Mouse (Mus musculus) limb, embryonic 11.5 days (tissue): ENCODE measurements at regions not wholly inside any gene's neighbourhood (a gene's known extent, or its start where the extent isn't known, plus 50 kb on each side); places are given as distances from the start of the nearest gene placed in this dataset.

Experiments
- ATAC-seq: fragments of 200-750 bp; cut with Nextera tagmentation; 2 replicates; pipeline ENCODE4 v1.8.0; 2017; ENCODE audit warnings: low read depth; ENCODE audit not compliant: insufficient number of reproducible peaks, low FRiP score, low TSS enrichment
- DNase-seq: peaks from one replicate; pipeline ENCODE4 v3.0.0-alpha.2; 2015; ENCODE audit warnings: low spot score
- H3K27ac ChIP-seq: fragments of 300-500 bp; sonication (generic); replicated peaks from 2 replicates; pipeline ENCODE4 v1.5.1; 2014; ENCODE audit warnings: low read depth, mild to moderate bottlenecking, low read length
- H3K27me3 ChIP-seq: fragments of 300-500 bp; sonication (generic); 2 replicates; pipeline ENCODE4 v1.6.1; 2014; ENCODE audit warnings: mild to moderate bottlenecking, low read length, mixed read lengths; ENCODE audit not compliant: control insufficient read depth, insufficient read depth
- H3K36me3 ChIP-seq: fragments of 300-500 bp; sonication (generic); 2 replicates; pipeline ENCODE4 v1.6.1; 2014; ENCODE audit warnings: mild to moderate bottlenecking, low read length, moderate library complexity, mixed read lengths; ENCODE audit not compliant: control insufficient read depth, insufficient read depth
- H3K4me1 ChIP-seq: fragments of 300-500 bp; sonication (generic); 2 replicates; pipeline ENCODE4 v1.6.1; 2014; ENCODE audit warnings: low read length, mixed read lengths; ENCODE audit not compliant: control insufficient read depth, insufficient read depth
- H3K4me2 ChIP-seq: fragments of 300-500 bp; sonication (generic); 2 replicates; pipeline ENCODE4 v1.6.1; 2014; ENCODE audit warnings: low read depth, mild to moderate bottlenecking, moderate library complexity; ENCODE audit not compliant: severe bottlenecking
- H3K4me3 ChIP-seq: fragments of 300-500 bp; sonication (generic); 2 replicates; pipeline ENCODE4 v1.5.1; 2014; ENCODE audit warnings: low read depth, low read length
- H3K9ac ChIP-seq: fragments of 300-500 bp; sonication (generic); 2 replicates; pipeline ENCODE4 v1.6.1; 2014; ENCODE audit warnings: mild to moderate bottlenecking, low read length
- H3K9me3 ChIP-seq: fragments of 300-500 bp; sonication (generic); 2 replicates; pipeline ENCODE4 v1.6.1; 2016; ENCODE audit warnings: low read length; ENCODE audit not compliant: control insufficient read depth
- WGBS: fragments of 180-500 bp; shearing (Covaris S2); extraction: QIAGEN DNeasy Blood & Tissue Kit; methylation state at CpG from one replicate; pipeline ENCODE4 v1.1.7; 2014; 5-methylcytosine and 5-hydroxymethylcytosine counted together

- no peaks in the 10 kb centered on the region for H3K36me3 ChIP-seq
- no peak overlapping the region for H3K4me3 ChIP-seq
- 77% methylated on average over 8 of the region's 8 CpGs for WGBS
- H3K4me1 ChIP-seq = peaks cover 10% of the 10 kb centered on the region; the same call in 1 of the 2 replicates
- H3K27ac ChIP-seq = no peak overlapping the region
- no peaks in the 10 kb centered on the region for H3K27me3 ChIP-seq
- no peak for DNase-seq
- no peaks in the 10 kb centered on the region for H3K9me3 ChIP-seq
- ATAC-seq = no peak
- no peak overlapping the region for H3K9ac ChIP-seq
- H3K4me2 ChIP-seq = no peak overlapping the region
Observed at GRCm38 (mm10) chr17:13661023-13661422, 99.3 kb upstream of the Afdn start.

- Histone ChIP-seq H3K4me3 (no peak overlapping the region), H3K9ac (no peak overlapping the region), H3K9me3 (no peaks in the 10 kb centered on the region), H3K4me2 (no peak overlapping the region), H3K27me3 (no peaks in the 10 kb centered on the region), H3K36me3 (no peaks in the 10 kb centered on the region), H3K4me1 (peaks cover 10% of the 10 kb centered on the region; the same call in 1 of the 2 replicates), H3K27ac (no peak overlapping the region)
- ATAC-seq (no peak), DNase-seq (no peak)
- 72% methylated on average over 4 of the region's 4 CpGs for WGBS
Observed at GRCm38 (mm10) chr17:13662152-13662551, 98.2 kb upstream of the Afdn start.
